Mouse (Mus musculus): ENCODE results near the gene Ift80.
A peak's percentile ranks its signal among the peaks of the same experiment; 100 is the strongest.

DNA sequence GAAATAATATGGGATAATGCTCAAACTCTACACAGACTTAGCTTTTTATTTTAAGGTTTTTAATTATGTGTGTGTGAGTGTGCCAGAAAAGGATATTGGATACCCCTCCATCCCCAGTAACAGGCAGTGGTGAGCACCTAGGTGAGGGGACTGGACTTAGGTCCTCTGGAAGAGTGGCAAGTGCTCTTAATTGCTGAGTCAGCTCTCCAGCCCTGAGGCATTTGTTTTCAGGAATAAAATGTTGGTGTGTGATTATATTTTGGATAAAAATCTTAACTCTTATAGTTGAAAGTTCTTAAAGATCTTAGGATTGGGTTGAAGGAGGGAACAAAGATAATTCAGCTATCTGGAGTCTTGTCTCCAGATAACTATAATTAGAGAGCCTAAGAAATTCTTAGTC, 16.4 kb upstream of the Ift80 start:
- TF ChIP-seq MAFK (IDR thresholded peaks at IDR 0.05; ENCODE audit: insufficient read depth, low read depth, low read length) (peak; percentile 81), ZNF384 (IDR thresholded peaks at IDR 0.05; ENCODE audit: low read depth, low read length) (no peak)

Data from ES-E14 (cell line).